Mouse (Mus musculus): Measurements from ENCODE around the gene Hoxd3. TPM values are rescaled to one million over a fixed set of nuclear protein-coding genes. Genes with fewer than 3 reads are reported as not detected.

The Hoxd3 gene
- total RNA-seq (2023; ENCODE audit: inconsistent age) = not detected in 4 replicates

GRCm38 (mm10) chr2:74711721-74712621, at the start of gene Hoxd3, which contains the start of gene Hoxd4:
Hoxd3 (plus strand) TSS chr2:74711927.
Hoxd4 (plus strand) TSS chr2:74711929.

GRCm38 (mm10) chr2:74667842-74668357, 43.8 kb upstream of the Hoxd3 start, which contains the start of gene Hoxd13:
Hoxd13 (plus strand) TSS chr2:74668310.

GRCm38 (mm10) chr2:74674881-74675665, 36.7 kb upstream of the Hoxd3 start, which contains the start of gene Hoxd12:
Hoxd12 (plus strand) TSS chr2:74675013.

GRCm38 (mm10) chr2:74678891-74679595, 32.7 kb upstream of the Hoxd3 start, which contains the start of gene Hoxd11:
Hoxd11 (plus strand) TSS chr2:74679557.

GRCm38 (mm10) chr2:74691022-74691951, 20.4 kb upstream of the Hoxd3 start, which contains the start of gene Hoxd10:
Hoxd10 (plus strand) TSS chr2:74691924.

GRCm38 (mm10) chr2:74697567-74698121, 14.1 kb upstream of the Hoxd3 start, which contains the start of gene Hoxd9:
Hoxd9 (plus strand) TSS chr2:74697727.

GRCm38 (mm10) chr2:74704393-74704998, 7.2 kb upstream of the Hoxd3 start, which contains the start of gene Hoxd8:
Hoxd8 (plus strand) TSS chr2:74704615.

GRCm38 (mm10) chr2:74726551-74726950, 14.8 kb downstream of the Hoxd3 start, which contains the start of gene Gm28230:
Gm28230 (plus strand) TSS chr2:74726728.

GRCm38 (mm10) chr2:74762522-74763244, 51.0 kb downstream of the Hoxd3 start, which contains the start of gene Hoxd1:
Hoxd1 (plus strand) TSS chr2:74762980.

Other genes with a start within 250 kb of the Hoxd3 start
- 22.3 to 29.3 TPM (median 25.9 TPM) in 4 replicates for gene Lnpk, start 132.5 kb upstream of the Hoxd3 start, total RNA-seq (2023; ENCODE audit: inconsistent age)
- gene Evx2, start 52.4 kb upstream of the Hoxd3 start, total RNA-seq (2023; ENCODE audit: inconsistent age) = not detected in 4 replicates
- gene Hoxd13, start 43.6 kb upstream of the Hoxd3 start, total RNA-seq (2023; ENCODE audit: inconsistent age) = not detected in 4 replicates
- gene Hoxd12, start 36.9 kb upstream of the Hoxd3 start, total RNA-seq (2023; ENCODE audit: inconsistent age) = not detected in 4 replicates
- not detected in 4 replicates for gene Hoxd11, start 32.4 kb upstream of the Hoxd3 start, total RNA-seq (2023; ENCODE audit: inconsistent age)
- not detected in 4 replicates for gene Hoxd10, start 20.0 kb upstream of the Hoxd3 start, total RNA-seq (2023; ENCODE audit: inconsistent age)
- not detected in 4 replicates for gene Hoxd9, start 14.2 kb upstream of the Hoxd3 start, total RNA-seq (2023; ENCODE audit: inconsistent age)
- gene Hoxd8, start 7.3 kb upstream of the Hoxd3 start, total RNA-seq (2023; ENCODE audit: inconsistent age) = not detected in 4 replicates
- not detected in 4 replicates for gene Hoxd4, start within 50 bp of the Hoxd3 start, total RNA-seq (2023; ENCODE audit: inconsistent age)
- gene Gm28230, start 14.8 kb downstream of the Hoxd3 start, total RNA-seq (2023; ENCODE audit: inconsistent age) = not detected in 4 replicates
- gene Hoxd1, start 51.1 kb downstream of the Hoxd3 start, total RNA-seq (2023; ENCODE audit: inconsistent age) = not detected in 4 replicates
- 17.8 to 23.8 TPM (median 20.6 TPM) in 4 replicates for gene Mtx2, start 113.9 kb downstream of the Hoxd3 start, total RNA-seq (2023; ENCODE audit: inconsistent age)